Mouse (Mus musculus) lung, adult 2 months (tissue): ENCODE results near the gene Gm20458. TPM values are rescaled to one million over a fixed set of nuclear protein-coding genes. Genes with fewer than 3 reads are reported as not detected.

Experiments
- DNase-seq: peaks from one replicate; pipeline ENCODE4 v3.0.0; 2022
- H3K4me1 ChIP-seq: fragments of 200-500 bp; 2 replicates; pipeline ENCODE4 v1.6.1; 2011; ENCODE audit warnings: low read length; ENCODE audit not compliant: control insufficient read depth, insufficient read depth
- H3K4me3 ChIP-seq: fragments of 200-500 bp; replicated peaks from 2 replicates; pipeline ENCODE3; 2011; ENCODE audit warnings: low read depth, mild to moderate bottlenecking, control low read depth, low read length; ENCODE audit errors: extremely low read depth
- CTCF ChIP-seq: fragments of 200-500 bp; IDR thresholded peaks from 2 replicates; pipeline ENCODE4 v1.5.1; 2011; ENCODE audit warnings: mild to moderate bottlenecking, low read length, control low read depth; ENCODE audit not compliant: insufficient read depth
- POLR2A ChIP-seq: fragments of 200-500 bp; IDR thresholded peaks from 2 replicates; pipeline ENCODE4 v1.6.1; 2011; ENCODE audit warnings: low read depth, mild to moderate bottlenecking, control low read depth, low read length, borderline replicate concordance; ENCODE audit errors: extremely low read depth
- WGBS: fragments of 180-500 bp; shearing (Covaris S2); methylation state at CpG from one replicate; pipeline ENCODE4 v1.1.7; 2018; 5-methylcytosine and 5-hydroxymethylcytosine counted together
- polyA plus RNA-seq: library from polyadenylated mRNA; depleted of rRNA; stranded (reverse); fragments of >200 nt; gene quantifications from 2 replicates; pipeline ENCODE4 v1.2.3, GENCODE M21; 2012

Gene Gm20458
- polyA plus RNA-seq, 1 experiment: 47.7 TPM

DNA sequence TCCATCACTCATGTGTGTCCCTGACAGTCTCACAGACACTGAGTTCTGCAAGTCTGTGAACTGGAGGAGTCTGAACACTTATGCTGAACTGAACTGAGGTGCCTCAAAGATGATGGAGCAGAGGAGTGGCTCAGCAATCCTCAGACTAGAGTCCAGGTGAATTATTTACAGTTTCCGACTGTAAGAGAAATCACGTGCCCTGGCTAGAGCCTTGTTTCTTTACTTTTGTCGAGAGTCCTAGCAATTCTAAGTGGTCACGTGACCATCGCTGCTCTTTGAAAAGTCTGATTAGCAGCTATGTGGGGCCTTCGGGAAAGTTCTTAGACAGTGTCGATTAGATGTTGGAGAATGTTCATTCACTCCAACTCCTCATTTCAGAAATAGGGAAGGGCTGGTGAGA lies 2.8 kb upstream of the Gm20458 start:
- WGBS: 49% methylated on average over 7 of the region's 7 CpGs
- DNase-seq: peak; percentile 55
- H3K4me3 ChIP-seq: no peak overlapping the region

DNA sequence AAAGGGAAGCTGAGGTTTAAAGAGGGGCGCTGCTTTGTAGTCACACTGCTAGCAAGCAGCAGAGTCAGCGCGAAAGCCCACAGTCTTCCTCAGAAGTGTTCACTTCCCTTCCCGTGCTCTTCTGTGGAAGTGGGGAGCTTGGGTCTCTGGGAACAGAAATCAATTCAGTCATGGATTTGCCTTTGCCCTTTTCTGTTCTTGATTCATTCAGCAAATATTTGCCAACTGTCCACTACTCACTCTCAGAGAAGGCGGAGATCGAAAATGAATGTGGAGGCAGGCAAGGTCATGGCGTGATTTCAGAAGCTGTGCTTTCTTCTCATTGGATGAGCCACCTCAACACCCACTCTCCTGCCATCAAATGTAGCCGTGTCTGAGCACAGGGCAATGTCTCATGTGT lies 2.2 kb upstream of the Gm20458 start:
- peak; percentile 23 for DNase-seq
- TF ChIP-seq CTCF (no peak), POLR2A (no peak)
- peaks cover 14% of the 10 kb centered on the region for H3K4me1 ChIP-seq
- no peak overlapping the region for H3K4me3 ChIP-seq
- WGBS: 55% methylated on average over 8 of the region's 8 CpGs

More for the DNA sequence above, 2.8 kb upstream of the Gm20458 start:
- peaks cover 18% of the 10 kb centered on the region for H3K4me1 ChIP-seq
- TF ChIP-seq POLR2A (no peak), CTCF (no peak)

- Histone ChIP-seq H3K4me3 (no peak overlapping the region), H3K4me1 (peaks cover 4% of the 10 kb centered on the region)
- TF ChIP-seq CTCF (no peak), POLR2A (no peak)
- no peak for DNase-seq
These were observed 4.4 kb downstream of the Gm20458 start for GRCm38 (mm10) chr2:164465161-164465560.

DNA sequence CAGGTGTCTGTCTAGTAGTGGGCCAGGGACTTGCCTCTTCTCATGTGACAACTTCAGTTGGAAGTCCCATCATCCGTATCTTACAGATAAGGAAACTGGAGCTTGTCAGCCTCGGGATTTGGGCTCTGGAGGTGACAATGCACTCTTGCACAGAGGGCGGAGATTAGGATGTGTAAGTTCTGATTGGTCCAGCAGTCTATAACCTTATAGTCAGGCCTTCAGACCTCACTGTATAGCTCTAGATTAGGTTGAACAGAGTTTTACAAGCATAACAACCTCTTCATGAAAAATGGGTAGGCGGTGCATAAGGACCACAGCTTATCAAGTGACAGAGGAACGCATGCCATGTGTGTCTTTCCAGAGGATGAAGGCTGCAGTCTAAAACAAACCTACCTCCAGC lies 6.0 kb downstream of the Gm20458 start:
- Histone ChIP-seq H3K4me3 (no peak overlapping the region), H3K4me1 (peaks cover 3% of the 10 kb centered on the region)
- no peak for TF ChIP-seq POLR2A
- TF ChIP-seq CTCF: no peak
- 69% methylated on average over 5 of the region's 5 CpGs for WGBS
- DNase-seq: no peak

DNA sequence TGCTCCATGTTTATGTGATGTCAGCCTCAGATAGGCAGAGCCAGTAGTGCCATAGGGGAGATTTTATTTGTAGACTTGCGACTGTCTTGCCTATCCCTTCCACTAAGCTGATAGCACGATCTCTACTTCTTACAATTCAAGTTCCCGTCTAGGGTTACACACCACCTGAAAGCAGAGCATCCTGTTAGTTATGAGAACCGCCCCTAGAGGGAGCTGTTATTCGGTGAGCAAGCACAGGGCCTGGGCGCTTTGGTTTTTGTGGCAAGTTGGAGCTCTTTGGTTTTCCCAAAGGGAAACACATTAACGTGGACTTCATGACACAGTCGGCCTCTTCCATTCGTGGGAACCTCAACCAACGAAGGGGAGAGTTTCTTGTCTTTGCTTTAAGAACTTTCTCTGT lies 9.5 kb downstream of the Gm20458 start:
- H3K4me3 ChIP-seq: no peak overlapping the region
- TF ChIP-seq POLR2A (no peak), CTCF (peak; percentile 62)
- H3K4me1 ChIP-seq: no peaks in the 10 kb centered on the region
- WGBS: 20% methylated on average over 10 of the region's 10 CpGs
- DNase-seq: peak; percentile 41

DNA sequence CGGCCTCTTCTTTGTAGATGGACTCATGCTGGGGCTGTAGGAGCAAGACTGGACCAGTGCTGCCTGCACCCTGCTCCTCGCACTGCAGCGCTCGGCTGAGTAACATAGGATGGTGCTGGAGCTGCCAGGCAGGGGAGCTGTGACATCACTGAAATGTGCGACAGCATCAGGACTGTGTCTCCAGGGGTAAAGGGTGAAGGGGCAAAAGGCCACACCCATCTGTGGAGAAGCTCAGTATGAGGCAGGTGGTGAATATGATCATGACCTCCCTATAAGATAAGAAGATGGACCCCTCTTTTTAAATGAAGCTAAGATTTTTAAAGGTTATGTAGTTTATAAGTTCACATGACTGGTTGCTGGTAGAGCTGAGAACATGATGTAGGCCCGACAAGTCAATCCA lies 12.9 kb downstream of the Gm20458 start, which contains the start of gene Trp53tg5:
Gene Trp53tg5 (minus strand): TSS at position 101 of the 400 bp plus-strand sequence.
- Histone ChIP-seq H3K4me1 (no peaks in the 10 kb centered on the region), H3K4me3 (no peak within 1 kb of the TSS)
- WGBS: 87% methylated on average over 6 of the region's 6 CpGs
- no peak for DNase-seq
- TF ChIP-seq CTCF (no peak), POLR2A (no peak)

GRCm38 (mm10) chr2:164485681-164486257 lies 25.0 kb downstream of the Gm20458 start, which contains the start of gene Dbndd2:
Dbndd2 (plus strand) TSS chr2:164486106.
- Histone ChIP-seq H3K4me1 (peaks cover 11% of the 10 kb centered on the region), H3K4me3 (peak within 1 kb of the TSS; percentile 81)
- WGBS: 1% methylated on average over 26 of the region's 26 CpGs
- peak; percentile 53 for DNase-seq
- TF ChIP-seq POLR2A (no peak), CTCF (no peak)

GRCm38 (mm10) chr2:164486258-164487114 lies 25.7 kb downstream of the Gm20458 start:
- Histone ChIP-seq H3K4me3 (peak overlapping the region; percentile 81), H3K4me1 (peaks cover 11% of the 10 kb centered on the region)
- TF ChIP-seq CTCF: no peak
- TF ChIP-seq POLR2A: 0 out of 2 replicates have a peak, but pooled peaks have one; percentile 15
- under 1% methylated on average over 88 of the region's 90 CpGs for WGBS
- DNase-seq: peak; percentile 70

- 16% methylated on average over 11 of the region's 11 CpGs for WGBS
- DNase-seq: no peak
- H3K4me1 ChIP-seq: peaks cover 11% of the 10 kb centered on the region
- peak overlapping the region; percentile 81 for H3K4me3 ChIP-seq
- TF ChIP-seq CTCF: no peak
- TF ChIP-seq POLR2A: no peak
These were observed 26.4 kb downstream of the Gm20458 start for GRCm38 (mm10) chr2:164487115-164487527.

DNA sequence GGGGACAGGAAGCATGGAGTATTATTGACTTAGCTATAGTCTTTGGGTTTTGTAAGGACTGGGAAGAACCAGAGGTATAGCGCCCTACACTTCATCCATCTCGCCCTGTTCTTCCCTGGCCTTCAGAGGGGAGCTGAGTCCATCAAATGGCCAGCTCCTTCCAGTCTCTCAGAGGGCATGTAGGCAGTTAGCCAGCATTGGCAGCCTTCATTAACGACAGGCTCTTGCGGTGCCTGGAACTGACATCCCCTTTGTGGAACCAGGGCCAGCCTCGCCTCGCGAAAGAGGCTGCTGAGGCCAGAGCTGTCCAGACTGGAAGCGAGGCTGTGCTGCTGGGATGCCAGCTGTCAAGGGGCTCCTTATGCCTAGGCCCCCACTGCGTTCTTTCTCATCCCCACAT lies 27.0 kb downstream of the Gm20458 start:
- DNase-seq: no peak
- no peak for TF ChIP-seq POLR2A
- TF ChIP-seq CTCF: no peak
- H3K4me1 ChIP-seq: peaks cover 11% of the 10 kb centered on the region
- H3K4me3 ChIP-seq: no peak overlapping the region
- WGBS: 70% methylated on average over 9 of the region's 9 CpGs
